Mouse (Mus musculus): ENCODE data around the gene Cort. TPM values are rescaled to one million over a fixed set of nuclear protein-coding genes. Genes with fewer than 3 reads are reported as not detected.
A peak's percentile ranks its signal among the peaks of the same experiment; 100 is the strongest.

The Cort gene
- polyA plus RNA-seq, 1 experiment from 2014 or later = not detected

DNA sequence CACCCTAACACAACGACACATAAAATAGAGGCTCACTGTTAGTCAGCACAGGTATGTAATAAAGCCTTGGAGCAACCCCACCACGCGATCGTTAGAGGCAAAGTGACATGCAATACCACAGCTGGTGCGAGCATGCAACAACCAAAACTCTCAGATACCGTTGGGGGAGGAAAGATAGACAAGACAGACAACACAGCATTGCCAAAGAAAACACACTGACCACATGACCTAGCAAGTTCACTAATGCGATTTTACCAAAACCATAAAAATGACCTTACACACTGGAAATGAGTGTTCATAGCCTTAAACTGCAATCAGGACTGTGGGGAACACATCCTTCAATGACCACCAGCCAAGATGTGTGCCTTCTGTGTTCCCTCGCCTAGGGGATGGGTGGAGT is 35.2 kb downstream of the Cort start:
- Histone ChIP-seq H3K27me3 (replicated peaks; ENCODE audit: control insufficient read depth, insufficient read depth, low read length) (no peaks in the 10 kb centered on the region), H3K36me3 (ENCODE audit: control insufficient read depth, insufficient read depth) (no peaks in the 10 kb centered on the region; the same call in 1 of the 2 replicates), H3K27ac (ENCODE audit: low read depth, low read length) (no peak overlapping the region), H3K9ac (ENCODE audit: low read depth, low read length) (no peak overlapping the region), H3K4me2 (replicated peaks; ENCODE audit: low read depth) (no peak overlapping the region), H3K4me3 (ENCODE audit: low read depth, low read length) (no peak overlapping the region), H3K4me1 (replicated peaks; ENCODE audit: control insufficient read depth, insufficient read depth, low read length) (no peaks in the 10 kb centered on the region), H3K9me3 (ENCODE audit: control insufficient read depth) (no peaks in the 10 kb centered on the region)
- TF ChIP-seq CTCF (IDR thresholded peaks at IDR 0.05; ENCODE audit: low read depth) = no peak
- no peak for ATAC-seq
- 82% methylated on average over 8 of the region's 8 CpGs for WGBS

DNA sequence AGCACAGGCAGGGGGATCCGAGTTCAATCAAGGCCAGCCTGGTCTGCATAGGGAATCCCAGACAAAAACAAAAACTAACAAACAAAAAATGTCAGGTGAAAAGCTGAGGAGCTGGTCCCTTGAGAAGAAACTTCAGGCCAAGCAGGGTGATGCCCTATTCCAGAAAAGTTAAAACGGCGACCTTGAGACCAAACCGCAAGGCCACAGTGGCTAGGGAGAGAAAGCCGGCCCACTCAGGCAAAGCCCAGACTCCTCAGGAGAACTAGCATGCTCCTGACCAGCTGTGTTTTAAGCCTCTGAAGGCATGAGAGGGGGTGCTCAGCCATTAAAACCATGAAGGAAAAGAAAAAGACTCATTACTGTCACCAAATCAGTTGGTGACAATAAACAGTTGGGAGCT is 41.2 kb downstream of the Cort start:
- H3K4me2 ChIP-seq (replicated peaks; ENCODE audit: low read depth) = no peak overlapping the region
- H3K4me1 ChIP-seq (replicated peaks; ENCODE audit: control insufficient read depth, insufficient read depth, low read length) = no peaks in the 10 kb centered on the region
- no peak overlapping the region for H3K9ac ChIP-seq (ENCODE audit: low read depth, low read length)
- TF ChIP-seq CTCF (IDR thresholded peaks at IDR 0.05; ENCODE audit: low read depth) = no peak
- 76% methylated on average over 5 of the region's 5 CpGs for WGBS
- H3K36me3 ChIP-seq (ENCODE audit: control insufficient read depth, insufficient read depth) = no peaks in the 10 kb centered on the region
- H3K27ac ChIP-seq (ENCODE audit: low read depth, low read length) = no peak overlapping the region
- no peaks in the 10 kb centered on the region for H3K27me3 ChIP-seq (replicated peaks; ENCODE audit: control insufficient read depth, insufficient read depth, low read length)
- H3K9me3 ChIP-seq (ENCODE audit: control insufficient read depth) = no peaks in the 10 kb centered on the region
- no peak for ATAC-seq
- H3K4me3 ChIP-seq (ENCODE audit: low read depth, low read length) = no peak overlapping the region

DNA sequence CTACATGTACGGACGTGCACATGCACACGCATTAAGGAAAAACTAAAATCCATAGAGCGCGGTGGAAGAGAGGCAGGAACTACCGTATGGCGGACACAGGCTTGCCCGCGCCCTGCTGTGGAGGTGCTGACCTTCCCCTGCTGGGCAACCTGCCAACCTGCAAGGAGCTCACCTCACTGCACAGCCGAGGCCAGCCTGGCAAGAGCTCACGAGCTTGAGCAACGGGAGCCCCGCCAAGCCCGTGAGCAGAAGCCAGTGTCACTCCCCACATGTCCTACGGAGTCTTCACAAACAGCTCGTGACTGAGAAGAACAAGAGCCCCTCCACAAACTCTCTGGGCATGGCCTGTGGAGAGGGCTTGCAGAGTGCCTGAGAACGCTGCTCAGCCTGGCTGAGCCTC is 45.0 kb downstream of the Cort start:
- Histone ChIP-seq H3K36me3 (ENCODE audit: control insufficient read depth, insufficient read depth) (no peaks in the 10 kb centered on the region), H3K4me2 (replicated peaks; ENCODE audit: low read depth) (no peak overlapping the region)

DNA sequence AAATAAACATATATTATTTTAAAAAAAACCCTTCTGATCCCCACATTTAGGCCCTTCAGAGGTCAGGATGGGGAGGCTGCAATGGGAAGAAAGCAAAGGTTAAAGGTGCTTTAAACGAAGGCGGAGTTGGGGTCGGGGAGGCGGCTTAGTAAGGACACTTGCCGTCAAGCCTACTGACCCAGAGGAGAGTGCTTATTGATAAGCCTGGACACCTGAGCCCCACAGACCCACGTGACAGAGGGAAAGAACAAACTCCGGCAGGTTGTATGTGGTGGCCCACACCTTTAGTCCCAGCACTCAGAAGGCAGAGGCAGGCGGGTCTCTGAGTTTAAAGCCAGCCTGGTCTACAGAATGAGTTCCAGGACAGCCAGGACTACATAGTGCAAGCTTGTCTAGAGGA is 46.5 kb downstream of the Cort start:
- Histone ChIP-seq H3K9me3 (ENCODE audit: control insufficient read depth) (no peaks in the 10 kb centered on the region), H3K4me3 (ENCODE audit: low read depth, low read length) (no peak overlapping the region), H3K4me1 (replicated peaks; ENCODE audit: control insufficient read depth, insufficient read depth, low read length) (0 out of 2 replicates have a peak, but pooled peaks cover 3% of the 10 kb centered on the region), H3K4me2 (replicated peaks; ENCODE audit: low read depth) (no peak overlapping the region), H3K9ac (ENCODE audit: low read depth, low read length) (no peak overlapping the region), H3K27me3 (replicated peaks; ENCODE audit: control insufficient read depth, insufficient read depth, low read length) (no peaks in the 10 kb centered on the region), H3K36me3 (ENCODE audit: control insufficient read depth, insufficient read depth) (peaks cover 4% of the 10 kb centered on the region; the same call in 1 of the 2 replicates), H3K27ac (ENCODE audit: low read depth, low read length) (no peak overlapping the region)
- 71% methylated on average over 8 of the region's 8 CpGs for WGBS
- no peak for TF ChIP-seq CTCF (IDR thresholded peaks at IDR 0.05; ENCODE audit: low read depth)
- ATAC-seq = no peak

More for the DNA sequence above, 45.0 kb downstream of the Cort start:
- no peak overlapping the region for H3K27ac ChIP-seq (ENCODE audit: low read depth, low read length)
- no peaks in the 10 kb centered on the region for H3K9me3 ChIP-seq (ENCODE audit: control insufficient read depth)
- no peak overlapping the region for H3K4me3 ChIP-seq (ENCODE audit: low read depth, low read length)
- H3K9ac ChIP-seq (ENCODE audit: low read depth, low read length) = no peak overlapping the region
- peak; percentile 36; the same call in 1 of the 2 replicates for ATAC-seq
- WGBS = 61% methylated on average over 17 of the region's 17 CpGs
- no peaks in the 10 kb centered on the region for H3K4me1 ChIP-seq (replicated peaks; ENCODE audit: control insufficient read depth, insufficient read depth, low read length)
- peak; percentile 13; the same call in 1 of the 2 replicates for TF ChIP-seq CTCF (IDR thresholded peaks at IDR 0.05; ENCODE audit: low read depth)
- no peaks in the 10 kb centered on the region for H3K27me3 ChIP-seq (replicated peaks; ENCODE audit: control insufficient read depth, insufficient read depth, low read length)

DNA sequence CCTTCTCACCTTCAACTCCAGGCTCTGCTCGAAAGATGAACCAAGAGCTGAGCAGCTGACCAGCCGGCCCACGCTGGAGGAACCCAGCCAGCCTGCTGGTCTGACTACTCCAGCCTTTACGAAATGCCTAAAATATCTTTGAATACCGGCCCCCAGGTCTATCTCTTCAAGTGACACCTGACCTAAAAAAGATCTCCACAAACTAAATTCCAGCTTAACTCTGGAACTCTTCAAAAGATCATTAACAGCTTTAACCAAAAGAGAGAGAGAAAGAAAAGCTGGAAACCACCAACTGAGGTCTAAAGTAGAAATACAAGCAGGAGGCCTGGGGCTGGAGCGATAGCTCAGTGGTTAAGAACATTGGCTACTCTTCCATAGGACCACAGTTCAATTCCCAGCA is 46.9 kb downstream of the Cort start:
- Histone ChIP-seq H3K4me2 (replicated peaks; ENCODE audit: low read depth) (no peak overlapping the region), H3K4me3 (ENCODE audit: low read depth, low read length) (no peak overlapping the region), H3K9ac (ENCODE audit: low read depth, low read length) (no peak overlapping the region), H3K9me3 (ENCODE audit: control insufficient read depth) (no peaks in the 10 kb centered on the region), H3K36me3 (ENCODE audit: control insufficient read depth, insufficient read depth) (peaks cover 9% of the 10 kb centered on the region; the same call in 1 of the 2 replicates), H3K27ac (ENCODE audit: low read depth, low read length) (no peak overlapping the region), H3K4me1 (replicated peaks; ENCODE audit: control insufficient read depth, insufficient read depth, low read length) (0 out of 2 replicates have a peak, but pooled peaks cover 3% of the 10 kb centered on the region), H3K27me3 (replicated peaks; ENCODE audit: control insufficient read depth, insufficient read depth, low read length) (no peaks in the 10 kb centered on the region)
- ATAC-seq = no peak
- 85% methylated on average over 6 of the region's 6 CpGs for WGBS
- TF ChIP-seq CTCF (IDR thresholded peaks at IDR 0.05; ENCODE audit: low read depth) = no peak

DNA sequence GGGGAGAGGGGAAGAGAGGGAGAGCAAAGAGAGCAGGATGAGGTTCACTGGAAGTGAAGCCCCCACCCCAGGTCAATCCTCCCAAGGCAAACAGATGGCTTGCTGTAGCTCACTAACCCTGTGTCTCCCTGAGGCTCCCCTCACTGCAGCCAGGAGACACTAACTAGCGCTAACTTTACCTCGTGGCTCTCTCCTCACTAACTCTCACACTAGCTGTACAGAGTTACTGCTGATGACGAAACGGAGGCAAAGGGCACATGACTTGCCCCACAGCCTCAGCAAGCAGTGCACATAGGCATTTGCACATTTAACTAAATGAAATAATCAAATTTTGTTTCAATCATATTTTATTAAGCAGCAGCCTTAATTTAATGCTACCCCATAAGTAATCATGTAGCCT is 48.3 kb downstream of the Cort start:
- 23% methylated on average over 4 of the region's 4 CpGs for WGBS
- 0 out of 2 replicates have a peak, but pooled peaks have one; percentile 10 for TF ChIP-seq CTCF (IDR thresholded peaks at IDR 0.05; ENCODE audit: low read depth)
- Histone ChIP-seq H3K36me3 (ENCODE audit: control insufficient read depth, insufficient read depth) (peaks cover 11% of the 10 kb centered on the region; the same call in 1 of the 2 replicates), H3K4me2 (replicated peaks; ENCODE audit: low read depth) (no peak overlapping the region), H3K27me3 (replicated peaks; ENCODE audit: control insufficient read depth, insufficient read depth, low read length) (no peaks in the 10 kb centered on the region), H3K27ac (ENCODE audit: low read depth, low read length) (no peak overlapping the region), H3K4me3 (ENCODE audit: low read depth, low read length) (no peak overlapping the region), H3K4me1 (replicated peaks; ENCODE audit: control insufficient read depth, insufficient read depth, low read length) (0 out of 2 replicates have a peak, but pooled peaks cover 3% of the 10 kb centered on the region), H3K9me3 (ENCODE audit: control insufficient read depth) (no peaks in the 10 kb centered on the region), H3K9ac (ENCODE audit: low read depth, low read length) (no peak overlapping the region)
- peak; percentile 28; the same call in 1 of the 2 replicates for ATAC-seq

Measured in intestine, postnatal 0 days (tissue).